Mouse (Mus musculus): Measurements from ENCODE around the gene Kcnab1. TPM values are rescaled to one million over a fixed set of nuclear protein-coding genes. Genes with fewer than 3 reads are reported as not detected.

Gene Kcnab1
- polyA plus RNA-seq, 1 experiment from 2014 or later: 0.33 TPM

GRCm38 (mm10) chr3:65317876-65318537 is 208.8 kb downstream of the Kcnab1 start:
- H3K9ac ChIP-seq: no peak overlapping the region
- no peak for ATAC-seq (ENCODE audit: insufficient read depth)
- no peaks in the 10 kb centered on the region for H3K36me3 ChIP-seq (replicated peaks)
- H3K27ac ChIP-seq (replicated peaks): no peak overlapping the region
- WGBS (ENCODE audit: insufficient replicate concordance): 31% methylated on average over 10 of the region's 10 CpGs
- H3K27me3 ChIP-seq: no peaks in the 10 kb centered on the region
- no peak overlapping the region for H3K4me3 ChIP-seq (replicated peaks)
- H3K4me2 ChIP-seq: no peak overlapping the region
- H3K9me3 ChIP-seq (replicated peaks): no peaks in the 10 kb centered on the region
- no peaks in the 10 kb centered on the region for H3K4me1 ChIP-seq (replicated peaks)

GRCm38 (mm10) chr3:65319248-65320008 is 210.2 kb downstream of the Kcnab1 start:
- no peaks in the 10 kb centered on the region for H3K36me3 ChIP-seq (replicated peaks)
- no peak overlapping the region for H3K9ac ChIP-seq
- no peak overlapping the region for H3K4me3 ChIP-seq (replicated peaks)
- no peak overlapping the region for H3K4me2 ChIP-seq
- 43% methylated on average over 7 of the region's 7 CpGs for WGBS (ENCODE audit: insufficient replicate concordance)
- H3K27ac ChIP-seq (replicated peaks): no peak overlapping the region
- no peak for ATAC-seq (ENCODE audit: insufficient read depth)
- H3K4me1 ChIP-seq (replicated peaks): no peaks in the 10 kb centered on the region
- H3K9me3 ChIP-seq (replicated peaks): no peaks in the 10 kb centered on the region
- H3K27me3 ChIP-seq: no peaks in the 10 kb centered on the region

GRCm38 (mm10) chr3:65320990-65321389 is 211.8 kb downstream of the Kcnab1 start:
- Histone ChIP-seq H3K4me1 (replicated peaks) (no peaks in the 10 kb centered on the region), H3K4me2 (no peak overlapping the region), H3K27ac (replicated peaks) (no peak overlapping the region), H3K4me3 (replicated peaks) (no peak overlapping the region), H3K27me3 (no peaks in the 10 kb centered on the region), H3K9me3 (replicated peaks) (no peaks in the 10 kb centered on the region), H3K9ac (no peak overlapping the region), H3K36me3 (replicated peaks) (no peaks in the 10 kb centered on the region)
- WGBS (ENCODE audit: insufficient replicate concordance): 64% methylated on average over 4 of the region's 4 CpGs
- ATAC-seq (ENCODE audit: insufficient read depth): no peak

GRCm38 (mm10) chr3:65321981-65322779 is 213.0 kb downstream of the Kcnab1 start:
- no peaks in the 10 kb centered on the region for H3K36me3 ChIP-seq (replicated peaks)
- 70% methylated on average over 14 of the region's 14 CpGs for WGBS (ENCODE audit: insufficient replicate concordance)
- H3K27me3 ChIP-seq: no peaks in the 10 kb centered on the region
- H3K4me1 ChIP-seq (replicated peaks): no peaks in the 10 kb centered on the region
- H3K4me2 ChIP-seq: no peak overlapping the region
- H3K27ac ChIP-seq (replicated peaks): no peak overlapping the region
- no peaks in the 10 kb centered on the region for H3K9me3 ChIP-seq (replicated peaks)
- no peak overlapping the region for H3K9ac ChIP-seq
- ATAC-seq (ENCODE audit: insufficient read depth): no peak
- no peak overlapping the region for H3K4me3 ChIP-seq (replicated peaks)

- H3K27ac ChIP-seq (replicated peaks): no peak overlapping the region
- ATAC-seq (ENCODE audit: insufficient read depth): no peak
- no peaks in the 10 kb centered on the region for H3K27me3 ChIP-seq
- H3K9ac ChIP-seq: no peak overlapping the region
- no peaks in the 10 kb centered on the region for H3K36me3 ChIP-seq (replicated peaks)
- H3K4me1 ChIP-seq (replicated peaks): no peaks in the 10 kb centered on the region
- H3K9me3 ChIP-seq (replicated peaks): no peaks in the 10 kb centered on the region
- H3K4me2 ChIP-seq: no peak overlapping the region
- WGBS (ENCODE audit: insufficient replicate concordance): 50% methylated on average over 3 of the region's 3 CpGs
- H3K4me3 ChIP-seq (replicated peaks): no peak overlapping the region
Observed at GRCm38 (mm10) chr3:65325254-65325653, 216.1 kb downstream of the Kcnab1 start.

GRCm38 (mm10) chr3:65328814-65329213 is 219.6 kb downstream of the Kcnab1 start:
- Histone ChIP-seq H3K36me3 (replicated peaks) (no peaks in the 10 kb centered on the region), H3K9me3 (replicated peaks) (no peaks in the 10 kb centered on the region), H3K9ac (no peak overlapping the region), H3K4me3 (replicated peaks) (no peak overlapping the region), H3K27ac (replicated peaks) (no peak overlapping the region), H3K4me1 (replicated peaks) (no peaks in the 10 kb centered on the region), H3K4me2 (no peak overlapping the region), H3K27me3 (no peaks in the 10 kb centered on the region)
- no peak for ATAC-seq (ENCODE audit: insufficient read depth)
- WGBS (ENCODE audit: insufficient replicate concordance): 68% methylated on average over 4 of the region's 4 CpGs

GRCm38 (mm10) chr3:65337835-65338464 is 228.8 kb downstream of the Kcnab1 start:
- Histone ChIP-seq H3K4me3 (replicated peaks) (no peak overlapping the region), H3K27ac (replicated peaks) (no peak overlapping the region), H3K4me2 (no peak overlapping the region), H3K4me1 (replicated peaks) (no peaks in the 10 kb centered on the region), H3K9ac (no peak overlapping the region), H3K36me3 (replicated peaks) (no peaks in the 10 kb centered on the region), H3K9me3 (replicated peaks) (no peaks in the 10 kb centered on the region), H3K27me3 (no peaks in the 10 kb centered on the region)
- no peak for ATAC-seq (ENCODE audit: insufficient read depth)
- 68% methylated on average over 10 of the region's 10 CpGs for WGBS (ENCODE audit: insufficient replicate concordance)

GRCm38 (mm10) chr3:65340173-65340951 is 231.2 kb downstream of the Kcnab1 start:
- H3K4me1 ChIP-seq (replicated peaks): no peaks in the 10 kb centered on the region
- ATAC-seq (ENCODE audit: insufficient read depth): no peak

GRCm38 (mm10) chr3:65346176-65346575 is 237.0 kb downstream of the Kcnab1 start:
- no peak overlapping the region for H3K4me2 ChIP-seq
- H3K27me3 ChIP-seq: no peaks in the 10 kb centered on the region
- WGBS (ENCODE audit: insufficient replicate concordance): 59% methylated on average over 1 of the region's 1 CpGs
- H3K4me3 ChIP-seq (replicated peaks): no peak overlapping the region
- H3K36me3 ChIP-seq (replicated peaks): no peaks in the 10 kb centered on the region
- H3K9ac ChIP-seq: no peak overlapping the region
- H3K27ac ChIP-seq (replicated peaks): no peak overlapping the region
- no peaks in the 10 kb centered on the region for H3K9me3 ChIP-seq (replicated peaks)
- no peak for ATAC-seq (ENCODE audit: insufficient read depth)
- no peaks in the 10 kb centered on the region for H3K4me1 ChIP-seq (replicated peaks)

More at GRCm38 (mm10) chr3:65340173-65340951, 231.2 kb downstream of the Kcnab1 start:
- Histone ChIP-seq H3K27ac (replicated peaks) (no peak overlapping the region), H3K9ac (no peak overlapping the region), H3K27me3 (no peaks in the 10 kb centered on the region), H3K9me3 (replicated peaks) (no peaks in the 10 kb centered on the region), H3K36me3 (replicated peaks) (no peaks in the 10 kb centered on the region), H3K4me3 (replicated peaks) (no peak overlapping the region), H3K4me2 (no peak overlapping the region)
- 66% methylated on average over 5 of the region's 5 CpGs for WGBS (ENCODE audit: insufficient replicate concordance)

- H3K4me1 ChIP-seq (replicated peaks): 0 out of 2 replicates have a peak, but pooled peaks cover 3% of the 10 kb centered on the region
- no peak overlapping the region for H3K4me3 ChIP-seq (replicated peaks)
- no peak for ATAC-seq (ENCODE audit: insufficient read depth)
- no peak overlapping the region for H3K9ac ChIP-seq
- no peak overlapping the region for H3K27ac ChIP-seq (replicated peaks)
- H3K36me3 ChIP-seq (replicated peaks): no peaks in the 10 kb centered on the region
- WGBS (ENCODE audit: insufficient replicate concordance): 41% methylated on average over 4 of the region's 4 CpGs
- no peaks in the 10 kb centered on the region for H3K27me3 ChIP-seq
- no peak overlapping the region for H3K4me2 ChIP-seq
- no peaks in the 10 kb centered on the region for H3K9me3 ChIP-seq (replicated peaks)
Observed at GRCm38 (mm10) chr3:65352278-65353127, 243.3 kb downstream of the Kcnab1 start.
